In genomic region chr5:147716697-147717217, GRCm38 (mm10) we compare ENCODE assay signal across 12 mouse cellular contexts. TPM values are rescaled to one million over a fixed set of nuclear protein-coding genes. Genes with fewer than 3 reads are reported as not detected.
A peak's percentile ranks its signal among the peaks of the same experiment; 100 is the strongest.
DNase-seq lines count a peak whose midpoint lies in the region; ATAC-seq and TF ChIP-seq lines count a peak whose summit lies in the region.
"Had no signal": no experiment of that assay in that cellular context is flagged by ENCODE, and none has a peak within 500 bp of the region (broad histone marks: within the 10 kb centered on the region; RNA-seq: fewer than 3 reads in every experiment).

No protein-coding gene starts in this region.

- H3K36me3 ChIP-seq in hindbrain, postnatal 0 days (ENCODE audit: insufficient read depth, low read length) = no peaks in the 10 kb centered on the region
- H3K36me3 ChIP-seq in hindbrain, embryonic 16.5 days (ENCODE audit: control insufficient read depth, insufficient read depth, low read length) = no peaks in the 10 kb centered on the region
- H3K36me3 ChIP-seq in liver, postnatal 0 days (replicated peaks; ENCODE audit: insufficient read depth, low read length) = no peaks in the 10 kb centered on the region
- no peaks in the 10 kb centered on the region for H3K36me3 ChIP-seq in liver, embryonic 11.5 days (ENCODE audit: control insufficient read depth, insufficient read depth, low read length)
- H3K36me3 ChIP-seq in ES-Bruce4 (ENCODE audit: control insufficient read depth, insufficient read depth, low read length, poor library complexity, severe bottlenecking) = no peaks in the 10 kb centered on the region
- H3K36me3 ChIP-seq: forebrain, embryonic 10.5 days; heart, embryonic 15.5 days; hindbrain, embryonic 15.5 days; neural tube, embryonic 13.5 days had no signal

- TF ChIP-seq CTCF in hindbrain, postnatal 0 days (IDR thresholded peaks at IDR 0.05; ENCODE audit: low read depth) = peak; percentile 46; the same call in 1 of the 2 replicates
- TF ChIP-seq CTCF in liver, postnatal 0 days (IDR thresholded peaks at IDR 0.05; ENCODE audit: low read depth) = peak; percentile 33
- peak; percentile 34 for TF ChIP-seq CTCF in ES-Bruce4 (IDR thresholded peaks at IDR 0.05; ENCODE audit: low read depth, low read length)
- peak; percentile 33; the same call in 1 of the 2 replicates for TF ChIP-seq CTCF in brain, embryonic 14.5 days (IDR thresholded peaks at IDR 0.05; ENCODE audit: borderline replicate concordance, extremely low read depth, insufficient read depth, insufficient read length)

- no peak overlapping the region for H3K4me3 ChIP-seq in hindbrain, postnatal 0 days (ENCODE audit: low read length)
- H3K4me3 ChIP-seq in hindbrain, embryonic 16.5 days (ENCODE audit: low read length) = no peak overlapping the region
- no peak overlapping the region for H3K4me3 ChIP-seq in liver, postnatal 0 days (ENCODE audit: low read depth, low read length)
- H3K4me3 ChIP-seq in liver, embryonic 11.5 days (ENCODE audit: low read depth, low read length) = no peak overlapping the region
- no peak overlapping the region for H3K4me3 ChIP-seq in ES-Bruce4 (ENCODE audit: low read depth, low read length)
- H3K4me3 ChIP-seq: forebrain, embryonic 10.5 days; heart, embryonic 15.5 days; hindbrain, embryonic 15.5 days; neural tube, embryonic 13.5 days had no signal

- DNase-seq in hindbrain, postnatal 0 days (ENCODE audit: low spot score) = peak; percentile 8
- DNase-seq in liver, postnatal 0 days = no peak
- DNase-seq in liver, embryonic 11.5 days (ENCODE audit: low spot score) = no peak
- no peak for DNase-seq in brain, embryonic 14.5 days (ENCODE audit: low read depth)
- no peak for DNase-seq in urinary bladder, adult 18-20 months (ENCODE audit: low spot score in 2 of 2)

- no peak overlapping the region for H3K4me2 ChIP-seq in hindbrain, postnatal 0 days (ENCODE audit: low read depth, low read length)
- no peak overlapping the region for H3K4me2 ChIP-seq in hindbrain, embryonic 16.5 days (ENCODE audit: low read length)
- H3K4me2 ChIP-seq in liver, postnatal 0 days (ENCODE audit: low read depth, low read length) = no peak overlapping the region
- no peak overlapping the region for H3K4me2 ChIP-seq in liver, embryonic 11.5 days
- H3K4me2 ChIP-seq: heart, embryonic 15.5 days; hindbrain, embryonic 15.5 days; midbrain, embryonic 11.5 days; neural tube, embryonic 13.5 days had no signal

- no peaks in the 10 kb centered on the region for H3K9me3 ChIP-seq in hindbrain, postnatal 0 days (ENCODE audit: low read length)
- H3K9me3 ChIP-seq in hindbrain, embryonic 16.5 days (ENCODE audit: control insufficient read depth, low read length) = no peaks in the 10 kb centered on the region
- H3K9me3 ChIP-seq in liver, postnatal 0 days (ENCODE audit: low read length) = no peaks in the 10 kb centered on the region
- H3K9me3 ChIP-seq in liver, embryonic 11.5 days (ENCODE audit: control insufficient read depth, low read length) = no peaks in the 10 kb centered on the region
- H3K9me3 ChIP-seq in ES-Bruce4 (replicated peaks; ENCODE audit: control insufficient read depth, insufficient read depth, low read length, poor library complexity, severe bottlenecking) = no peaks in the 10 kb centered on the region
- H3K9me3 ChIP-seq: forebrain, embryonic 10.5 days; heart, embryonic 15.5 days; hindbrain, embryonic 15.5 days; neural tube, embryonic 13.5 days had no signal

- peaks cover 9% of the 10 kb centered on the region; the same call in 1 of the 2 replicates for H3K27me3 ChIP-seq in hindbrain, postnatal 0 days (ENCODE audit: insufficient read depth, low read length)
- H3K27me3 ChIP-seq in hindbrain, embryonic 16.5 days (replicated peaks; ENCODE audit: control insufficient read depth, insufficient read depth, low read length) = peaks cover 20% of the 10 kb centered on the region
- H3K27me3 ChIP-seq in liver, postnatal 0 days (ENCODE audit: insufficient read depth, low read length) = peaks cover 11% of the 10 kb centered on the region; the same call in 1 of the 2 replicates
- H3K27me3 ChIP-seq in liver, embryonic 11.5 days (replicated peaks; ENCODE audit: control insufficient read depth, insufficient read depth, low read length) = peaks cover 20% of the 10 kb centered on the region
- H3K27me3 ChIP-seq in ES-Bruce4 (ENCODE audit: control insufficient read depth, insufficient read depth, low read length, poor library complexity, severe bottlenecking) = no peaks in the 10 kb centered on the region

- TF ChIP-seq EP300 in liver, postnatal 0 days (IDR thresholded peaks at IDR 0.05; ENCODE audit: low read depth) = no peak
- no peak for TF ChIP-seq EP300 in ES-Bruce4 (IDR thresholded peaks at IDR 0.05; ENCODE audit: insufficient read depth, low read depth, low read length)

- no peak for TF ChIP-seq POLR2A in ES-Bruce4 (IDR thresholded peaks at IDR 0.05; ENCODE audit: insufficient read depth, low read length)
- TF ChIP-seq POLR2A in brain, embryonic 14.5 days (IDR thresholded peaks at IDR 0.05; ENCODE audit: borderline replicate concordance, extremely low read depth, insufficient read depth, insufficient read length, poor library complexity, severe bottlenecking) = no peak

- no peak overlapping the region for H3K9ac ChIP-seq in hindbrain, postnatal 0 days (replicated peaks; ENCODE audit: low read length)
- H3K9ac ChIP-seq in hindbrain, embryonic 16.5 days (ENCODE audit: low read depth, low read length) = no peak overlapping the region
- no peak overlapping the region for H3K9ac ChIP-seq in liver, postnatal 0 days (replicated peaks)
- no peak overlapping the region for H3K9ac ChIP-seq in liver, embryonic 11.5 days (ENCODE audit: low read depth, low read length)
- no peak overlapping the region for H3K9ac ChIP-seq in ES-Bruce4 (ENCODE audit: low read depth, poor library complexity, severe bottlenecking)
- H3K9ac ChIP-seq: heart, embryonic 15.5 days; hindbrain, embryonic 15.5 days; neural tube, embryonic 13.5 days had no signal

- WGBS in hindbrain, postnatal 0 days = 75% methylated on average over 15 of the region's 15 CpGs
- 81% methylated on average over 15 of the region's 15 CpGs for WGBS in hindbrain, embryonic 16.5 days
- WGBS in liver, postnatal 0 days (ENCODE audit: insufficient replicate concordance) = 76% methylated on average over 15 of the region's 15 CpGs
- 71% methylated on average over 15 of the region's 15 CpGs for WGBS in liver, embryonic 11.5 days

- no peak for ATAC-seq in hindbrain, postnatal 0 days
- ATAC-seq in hindbrain, embryonic 16.5 days = no peak
- no peak for ATAC-seq in liver, postnatal 0 days
- ATAC-seq in liver, embryonic 11.5 days (replicated peaks; ENCODE audit: low FRiP score) = no peak

- H3K27ac ChIP-seq in hindbrain, postnatal 0 days = no peak overlapping the region
- no peak overlapping the region for H3K27ac ChIP-seq in hindbrain, embryonic 16.5 days (ENCODE audit: low read depth, low read length)
- H3K27ac ChIP-seq in liver, postnatal 0 days (ENCODE audit: low read depth) = no peak overlapping the region
- H3K27ac ChIP-seq in liver, embryonic 11.5 days (ENCODE audit: low read depth, low read length) = no peak overlapping the region
- H3K27ac ChIP-seq in ES-Bruce4 (ENCODE audit: insufficient read depth, low read length) = no peak overlapping the region
- H3K27ac ChIP-seq: forebrain, embryonic 10.5 days; heart, embryonic 15.5 days; hindbrain, embryonic 15.5 days; neural tube, embryonic 13.5 days had no signal

- H3K4me1 ChIP-seq in hindbrain, postnatal 0 days (ENCODE audit: insufficient read depth, low read length) = no peaks in the 10 kb centered on the region
- no peaks in the 10 kb centered on the region for H3K4me1 ChIP-seq in hindbrain, embryonic 16.5 days (ENCODE audit: control insufficient read depth, insufficient read depth, low read depth, low read length)
- H3K4me1 ChIP-seq in liver, postnatal 0 days (ENCODE audit: insufficient read depth) = no peaks in the 10 kb centered on the region
- 0 out of 2 replicates have a peak, but pooled peaks cover 3% of the 10 kb centered on the region for H3K4me1 ChIP-seq in liver, embryonic 11.5 days (replicated peaks; ENCODE audit: control insufficient read depth, insufficient read depth, low read length)
- H3K4me1 ChIP-seq in ES-Bruce4 (ENCODE audit: control insufficient read depth, insufficient read depth, low read length) = no peaks in the 10 kb centered on the region
- H3K4me1 ChIP-seq: forebrain, embryonic 10.5 days; hindbrain, embryonic 15.5 days; neural tube, embryonic 13.5 days had no signal

RNA-seq across cellular contexts. Expression of gene Flt1, which starts 9.1 kb away (rescaled TPM):
- total RNA-seq in hindbrain, postnatal 0 days (2014; rRNA removed) = 17.7 and 17.9 TPM in 2 replicates
- 10.0 and 11.1 TPM in 2 replicates for polyA plus RNA-seq in hindbrain, postnatal 0 days (2015; fragmentation: Nextera tagmentation; extraction: Ambion mirVana)
- 14.6 and 15.1 TPM in 2 replicates for polyA plus RNA-seq in hindbrain, embryonic 16.5 days (2015; fragmentation: Nextera tagmentation; extraction: Ambion mirVana)
- 2.3 and 2.8 TPM in 2 replicates for polyA plus RNA-seq in liver, postnatal 0 days (2015; fragmentation: Nextera tagmentation; extraction: Ambion mirVana)
- 11.2 and 11.5 TPM in 2 replicates for polyA plus RNA-seq in liver, embryonic 11.5 days (2014; fragmentation: Nextera tagmentation; extraction: Ambion mirVana)
- polyA plus RNA-seq in ES-Bruce4 (2011; ENCODE audit: insufficient read depth, insufficient read length, low read depth, missing spikeins) = 23.4 and 25.8 TPM in 2 replicates
- 4.5 and 8.1 TPM in 2 replicates for polyA plus RNA-seq in brain, embryonic 14.5 days (2012; rRNA removed)
